In genomic region chr2:143916229-143916628, GRCm38 (mm10) we compare ENCODE assay signal across 8 mouse cellular contexts. TPM values are rescaled to one million over a fixed set of nuclear protein-coding genes. Genes with fewer than 3 reads are reported as not detected.
DNase-seq lines count a peak whose midpoint lies in the region; ATAC-seq and TF ChIP-seq lines count a peak whose summit lies in the region.

No protein-coding gene starts in this region.

- H3K27me3 ChIP-seq in hindbrain, embryonic 15.5 days: no peaks in the 10 kb centered on the region
- no peaks in the 10 kb centered on the region for H3K27me3 ChIP-seq in limb, embryonic 13.5 days
- H3K27me3 ChIP-seq in midbrain, embryonic 14.5 days (ENCODE audit: control insufficient read depth, insufficient read depth, low read length): no peaks in the 10 kb centered on the region
- H3K27me3 ChIP-seq in thymus, adult 2 months (ENCODE audit: control insufficient read depth, insufficient read depth, low read length): peaks cover 5% of the 10 kb centered on the region; the same call in 1 of the 2 replicates

- intact Hi-C loops in left cerebral cortex, postnatal 14 days (cut with DNase I): no loop called here
- intact Hi-C loops in left cerebral cortex, postnatal 10 days (cut with DNase I): no loop called here

- peak overlapping the region; percentile 96 for H3K9ac ChIP-seq in hindbrain, embryonic 15.5 days
- H3K9ac ChIP-seq in limb, embryonic 13.5 days: peak overlapping the region; percentile 91
- peak overlapping the region; percentile 89 for H3K9ac ChIP-seq in midbrain, embryonic 14.5 days (replicated peaks; ENCODE audit: low read length)

- TF ChIP-seq CTCF in thymus, adult 2 months (IDR thresholded peaks at IDR 0.05; ENCODE audit: borderline replicate concordance, control insufficient read depth, extremely low read depth, insufficient read depth, low read length, poor library complexity): no peak

- H3K4me1 ChIP-seq in hindbrain, embryonic 15.5 days (replicated peaks): peaks cover 43% of the 10 kb centered on the region
- peaks cover 36% of the 10 kb centered on the region for H3K4me1 ChIP-seq in limb, embryonic 13.5 days
- H3K4me1 ChIP-seq in midbrain, embryonic 14.5 days (ENCODE audit: control insufficient read depth, insufficient read depth, low read length): peaks cover 26% of the 10 kb centered on the region
- peaks cover 11% of the 10 kb centered on the region for H3K4me1 ChIP-seq in thymus, adult 2 months (replicated peaks; ENCODE audit: control insufficient read depth, insufficient read depth, low read length)

- H3K36me3 ChIP-seq in hindbrain, embryonic 15.5 days: no peaks in the 10 kb centered on the region
- no peaks in the 10 kb centered on the region for H3K36me3 ChIP-seq in limb, embryonic 13.5 days
- no peaks in the 10 kb centered on the region for H3K36me3 ChIP-seq in midbrain, embryonic 14.5 days (ENCODE audit: control insufficient read depth, insufficient read depth, low read length)
- H3K36me3 ChIP-seq in thymus, adult 2 months (ENCODE audit: control insufficient read depth, insufficient read depth, low read length): no peaks in the 10 kb centered on the region

- no peaks in the 10 kb centered on the region for H3K9me3 ChIP-seq in hindbrain, embryonic 15.5 days
- H3K9me3 ChIP-seq in limb, embryonic 13.5 days: no peaks in the 10 kb centered on the region
- no peaks in the 10 kb centered on the region for H3K9me3 ChIP-seq in midbrain, embryonic 14.5 days (ENCODE audit: control insufficient read depth, low read length)

- peak overlapping the region; percentile 71 for H3K4me2 ChIP-seq in hindbrain, embryonic 15.5 days
- peak overlapping the region; percentile 79 for H3K4me2 ChIP-seq in limb, embryonic 13.5 days (replicated peaks)
- peak overlapping the region; percentile 79 for H3K4me2 ChIP-seq in midbrain, embryonic 14.5 days (ENCODE audit: low read length)

- 8% methylated on average over 5 of the region's 5 CpGs for WGBS in hindbrain, embryonic 15.5 days
- whole genome bisulfite sequencing in limb, embryonic 13.5 days: 9% methylated on average over 5 of the region's 5 CpGs
- 14% methylated on average over 5 of the region's 5 CpGs for WGBS in midbrain, embryonic 14.5 days
- WGBS in thymus, adult 2 months: 53% methylated on average over 5 of the region's 5 CpGs

- H3K27ac ChIP-seq in hindbrain, embryonic 15.5 days (replicated peaks): peak overlapping the region; percentile 98; the same call in 1 of the 2 replicates
- H3K27ac ChIP-seq in limb, embryonic 13.5 days: peak overlapping the region; percentile 98
- H3K27ac ChIP-seq in midbrain, embryonic 14.5 days (replicated peaks; ENCODE audit: low read depth, low read length): peak overlapping the region; percentile 96; the same call in 1 of the 2 replicates
- no peak overlapping the region for H3K27ac ChIP-seq in thymus, adult 2 months (ENCODE audit: control insufficient read depth, insufficient read depth, low read length)

- peak; percentile 25 to 33 for DNase-seq in left cerebral cortex, postnatal 14 days (ENCODE audit: low spot score in 2 of 2)
- DNase-seq in left cerebral cortex, postnatal 10 days (ENCODE audit: extremely low spot score in 1 of 2, low spot score in 2 of 2): no peak
- peak; percentile 75 for DNase-seq in c-Kit-positive CD71-positive TER-119-positive erythroid progenitor cells, embryonic 14.5 days (ENCODE audit: low spot score)
- peak; percentile 25 for DNase-seq in midbrain, embryonic 14.5 days
- DNase-seq in gastrocnemius, postnatal 4 days (ENCODE audit: low spot score in 2 of 2): no peak
- no peak for DNase-seq in thymus, adult 2 months

- peak overlapping the region; percentile 91 for H3K4me3 ChIP-seq in hindbrain, embryonic 15.5 days
- peak overlapping the region; percentile 83 for H3K4me3 ChIP-seq in limb, embryonic 13.5 days
- H3K4me3 ChIP-seq in midbrain, embryonic 14.5 days (replicated peaks; ENCODE audit: low read depth, low read length): peak overlapping the region; percentile 90
- H3K4me3 ChIP-seq in thymus, adult 2 months (ENCODE audit: control insufficient read depth, insufficient read depth, low read length): no peak overlapping the region

- no peak for TF ChIP-seq POLR2A in thymus, adult 2 months (IDR thresholded peaks at IDR 0.05; ENCODE audit: control insufficient read depth, extremely low read depth, insufficient read depth, low read length, poor library complexity)

- ATAC-seq in hindbrain, embryonic 15.5 days (ENCODE audit: low FRiP score, low read depth): no peak
- no peak for ATAC-seq in limb, embryonic 13.5 days (ENCODE audit: low FRiP score, low read depth)
- ATAC-seq in midbrain, embryonic 14.5 days (ENCODE audit: low FRiP score, low TSS enrichment): no peak

RNA-seq across cellular contexts. Expression of gene Dstn, which starts 1.1 kb away (rescaled TPM):
- 100 to 1,000 TPM; 213 to 219 TPM for total RNA-seq in left cerebral cortex, postnatal 14 days (2021)
- total RNA-seq in left cerebral cortex, postnatal 10 days (2021): 100 to 1,000 TPM; 257 to 270 TPM
- 399 and 431 TPM in 2 replicates for polyA plus RNA-seq in hindbrain, embryonic 15.5 days (2015; fragmentation: Nextera tagmentation; extraction: Ambion mirVana)
- polyA plus RNA-seq in limb, embryonic 13.5 days (2015; fragmentation: Nextera tagmentation; extraction: Ambion mirVana): 339 and 342 TPM in 2 replicates
- 418 and 479 TPM in 2 replicates for polyA plus RNA-seq in midbrain, embryonic 14.5 days (2014; fragmentation: Nextera tagmentation; extraction: Ambion mirVana)
- total RNA-seq in gastrocnemius, postnatal 4 days (2021): 100 to 1,000 TPM; 118 to 129 TPM
- 13.9 and 15.6 TPM in 2 replicates for polyA plus RNA-seq in thymus, adult 2 months (2012; rRNA removed)

RNA-seq across cellular contexts. Expression of gene Bfsp1, which starts 53.3 kb away (rescaled TPM):
- 1 to 10 TPM; 1.4 to 1.8 TPM for total RNA-seq in left cerebral cortex, postnatal 14 days (2021)
- 1 to 10 TPM; 3.1 to 3.7 TPM for total RNA-seq in left cerebral cortex, postnatal 10 days (2021)
- 1.5 and 2.1 TPM in 2 replicates for polyA plus RNA-seq in hindbrain, embryonic 15.5 days (2015; fragmentation: Nextera tagmentation; extraction: Ambion mirVana)
- polyA plus RNA-seq in limb, embryonic 13.5 days (2015; fragmentation: Nextera tagmentation; extraction: Ambion mirVana): 2.4 and 2.6 TPM in 2 replicates
- polyA plus RNA-seq in midbrain, embryonic 14.5 days (2014; fragmentation: Nextera tagmentation; extraction: Ambion mirVana): 1.3 and 1.8 TPM in 2 replicates
- total RNA-seq in gastrocnemius, postnatal 4 days (2021): 1 to 10 TPM; 1.2 to 1.3 TPM
- 0.32 and 0.35 TPM in 2 replicates for polyA plus RNA-seq in thymus, adult 2 months (2012; rRNA removed)

Comparison
In these comparisons a context has a peak if more than half of its experiments do, and no peak if none do; other contexts are left out.
1. DNase-seq: peak in left cerebral cortex, postnatal 14 days (2 of 2), c-Kit-positive CD71-positive TER-119-positive erythroid progenitor cells, embryonic 14.5 days (single experiment) and midbrain, embryonic 14.5 days (single experiment); none in left cerebral cortex, postnatal 10 days (0 of 2), gastrocnemius, postnatal 4 days (0 of 2) and thymus, adult 2 months (single experiment).
2. RNA of gene Dstn, which starts 1.1 kb away (polyA plus RNA-seq): 418 to 479 TPM in midbrain, embryonic 14.5 days, 399 to 431 TPM in hindbrain, embryonic 15.5 days and 339 to 342 TPM in limb, embryonic 13.5 days; 13.9 to 15.6 TPM in thymus, adult 2 months; every median in the first group is over 10 times any median in the second.
3. Peak in every context shown above with its lines, with median percentiles within 50 percentile points of each other: H3K4me2 ChIP-seq and H3K9ac ChIP-seq.